Mouse (Mus musculus) megakaryocyte, embryonic 14.5 days (primary cell): Measurements from ENCODE around the gene Spi1.

ENCODE experiments used
- FLI1 ChIP-seq: IDR thresholded peaks from 2 replicates; pipeline ENCODE4 v1.6.1; 2012; ENCODE audit warnings: low read length, inconsistent platforms, mixed read lengths
- GATA1 ChIP-seq: IDR thresholded peaks from 3 replicates; pipeline ENCODE4 v1.6.1; 2012; ENCODE audit warnings: mixed read lengths, low read length, inconsistent platforms, borderline replicate concordance

- TF ChIP-seq GATA1 = no peak
- TF ChIP-seq FLI1 = no peak
Observed at GRCm38 (mm10) chr2:91132035-91132434, 49.8 kb downstream of the Spi1 start.
